Mouse (Mus musculus) liver, embryonic 14.5 days (tissue): ENCODE results near the gene Dph3. TPM values are rescaled to one million over a fixed set of nuclear protein-coding genes. Genes with fewer than 3 reads are reported as not detected.

Experiments used
- ATAC-seq: fragments of 200-750 bp; cut with Nextera tagmentation; 2 replicates; pipeline ENCODE4 v1.8.0; 2017; ENCODE audit warnings: moderate number of reproducible peaks, mild to moderate bottlenecking, moderate library complexity; ENCODE audit not compliant: insufficient read depth
- DNase-seq, 3 experiments: peaks; one replicate each; pipeline ENCODE4 v3.0.0-alpha.2; 2012 to 2013; ENCODE audit warnings: low read depth in 3 of 3, low spot score in 3 of 3
- H3K27ac ChIP-seq: fragments of 300-500 bp; sonication (generic); 2 replicates; pipeline ENCODE4 v1.5.1; 2014; ENCODE audit warnings: moderate library complexity, mild to moderate bottlenecking, control low read depth, inconsistent platforms
- H3K27me3 ChIP-seq: fragments of 300-500 bp; sonication (generic); 2 replicates; pipeline ENCODE4 v1.6.1; 2014; ENCODE audit warnings: mild to moderate bottlenecking, low read length, moderate library complexity; ENCODE audit not compliant: control insufficient read depth, insufficient read depth
- H3K36me3 ChIP-seq: fragments of 300-500 bp; sonication (generic); replicated peaks from 2 replicates; pipeline ENCODE4 v1.6.1; 2014; ENCODE audit warnings: low read depth; ENCODE audit not compliant: control insufficient read depth, insufficient read depth
- H3K4me1 ChIP-seq, 2 experiments: fragments of 200-500 bp in 1 of 2; fragments of 300-500 bp in 1 of 2; sonication (generic) in 1 of 2; replicated peaks; 2 replicates each; pipeline ENCODE4 v1.6.1; 2012 to 2014; ENCODE audit warnings: antibody characterized with exemption in 1 of 2, inconsistent platforms in 1 of 2, low read length in 1 of 2; ENCODE audit not compliant: control insufficient read depth in 2 of 2, insufficient read depth in 2 of 2
- H3K4me2 ChIP-seq: fragments of 300-500 bp; sonication (generic); 2 replicates; pipeline ENCODE4 v1.6.1; 2014; ENCODE audit warnings: low read depth, mild to moderate bottlenecking, control low read depth, moderate library complexity
- H3K4me3 ChIP-seq, 2 experiments: fragments of 200-500 bp in 1 of 2; fragments of 300-500 bp in 1 of 2; sonication (generic) in 1 of 2; 2 replicates each; pipeline ENCODE4 v1.5.1; 2012 to 2014; ENCODE audit warnings: low read depth in 2 of 2, low read length in 2 of 2, mild to moderate bottlenecking in 2 of 2, control low read depth in 1 of 2, inconsistent platforms in 1 of 2, moderate library complexity in 1 of 2; ENCODE audit not compliant: insufficient read depth in 1 of 2
- H3K9ac ChIP-seq: fragments of 300-500 bp; sonication (generic); replicated peaks from 2 replicates; pipeline ENCODE4 v1.6.1; 2014; ENCODE audit warnings: mild to moderate bottlenecking, control low read depth, moderate library complexity
- H3K9me3 ChIP-seq: fragments of 300-500 bp; sonication (generic); 2 replicates; pipeline ENCODE4 v1.6.1; 2016; ENCODE audit warnings: low read length, mixed read lengths; ENCODE audit not compliant: control insufficient read depth
- CTCF ChIP-seq: IDR thresholded peaks from 2 replicates; pipeline ENCODE4 v1.5.1; 2016; ENCODE audit warnings: antibody characterized with exemption, low read depth, control low read depth
- EP300 ChIP-seq: IDR thresholded peaks from 2 replicates; pipeline ENCODE4 v1.6.1; 2016; ENCODE audit warnings: antibody characterized with exemption, low read depth
- WGBS: fragments of 180-500 bp; shearing (Covaris S2); extraction: QIAGEN DNeasy Blood & Tissue Kit; methylation state at CpG from one replicate; pipeline ENCODE4 v1.1.7; 2014; ENCODE audit not compliant: insufficient replicate concordance; 5-methylcytosine and 5-hydroxymethylcytosine counted together
- polyA plus RNA-seq, 2 experiments: library from polyadenylated mRNA; depleted of rRNA in 1 of 2; stranded (reverse) in 1 of 2; unstranded in 1 of 2; fragments of >200 nt; fragmentation: Nextera tagmentation in 1 of 2; extraction: Ambion mirVana in 1 of 2; gene quantifications; 2 replicates each; pipeline versions ENCODE4 v1.2.1 to v1.2.3; 2012 to 2014

The Dph3 gene
- polyA plus RNA-seq, 2 experiments, result 29.5 to 87.1 TPM

DNA sequence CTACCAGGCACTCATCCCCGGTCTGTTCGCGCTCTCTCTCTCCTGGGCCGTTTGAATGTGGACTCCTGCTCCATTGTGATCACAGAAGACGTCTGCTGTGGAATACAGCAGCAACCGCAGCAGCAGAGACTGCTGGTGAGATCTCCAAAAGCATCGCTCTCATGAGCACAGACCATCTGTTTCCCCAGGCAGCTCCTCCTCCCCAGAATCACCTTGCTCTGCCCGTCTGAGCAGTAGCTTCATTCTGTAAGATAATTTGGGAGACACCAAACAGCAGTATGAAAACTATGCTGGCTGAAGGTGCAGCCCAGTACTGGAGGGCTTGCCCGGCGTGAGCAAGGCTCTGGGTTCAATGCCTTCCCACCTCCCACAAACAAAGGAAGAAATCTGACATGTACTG lies 4.5 kb downstream of the Dph3 start:
- peaks cover 12% of the 10 kb centered on the region for H3K36me3 ChIP-seq
- no peak overlapping the region for H3K9ac ChIP-seq
- ATAC-seq (no peak), DNase-seq (no peak)
- H3K4me1 ChIP-seq, result peaks cover 0 to 4% of the 10 kb centered on the region in 2 experiments; a peak in 2 of 4 replicates
- no peak for TF ChIP-seq EP300
- no peak for TF ChIP-seq CTCF
- H3K4me3 ChIP-seq, result no peak overlapping the region
- 83% methylated on average over 10 of the region's 10 CpGs for WGBS
- H3K27me3 ChIP-seq, result no peaks in the 10 kb centered on the region
- no peak overlapping the region for H3K27ac ChIP-seq
- no peak overlapping the region for H3K4me2 ChIP-seq
- H3K9me3 ChIP-seq, result no peaks in the 10 kb centered on the region

DNA sequence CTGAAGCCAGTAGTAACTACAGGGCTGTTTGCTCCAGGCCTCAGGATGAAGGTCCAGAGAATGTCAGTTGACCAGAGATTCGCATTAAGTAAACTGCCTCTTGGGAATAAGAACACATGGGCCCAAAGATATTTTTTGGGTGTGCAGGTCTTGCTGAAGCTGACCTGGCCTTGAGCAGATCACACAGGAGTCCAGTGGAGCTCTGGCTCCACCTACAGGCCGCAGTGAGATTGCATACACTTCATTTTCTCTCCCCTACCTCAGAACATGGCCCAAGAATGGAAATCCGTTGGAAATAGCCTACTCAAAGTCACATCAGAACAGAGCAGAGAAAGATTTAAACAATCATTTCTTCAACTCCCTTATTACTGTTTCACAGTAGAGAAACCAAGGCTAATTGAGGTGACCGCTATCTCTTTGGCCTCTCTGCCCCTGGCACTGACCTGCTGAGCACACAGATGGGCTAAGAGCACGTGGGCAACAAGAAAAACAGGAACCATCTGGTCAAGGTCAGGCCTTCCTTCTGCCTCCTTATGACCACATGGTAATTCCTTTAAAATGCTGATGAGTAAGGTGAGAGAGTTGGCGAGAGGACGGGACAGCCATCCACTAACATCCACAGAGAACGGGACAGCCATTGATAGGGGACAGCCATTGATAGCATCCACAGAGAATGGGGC lies 8.5 kb downstream of the Dph3 start:
- DNase-seq, result peak in 2 of 3 experiments; percentile 35 to 48
- Histone ChIP-seq H3K27me3 (no peaks in the 10 kb centered on the region), H3K27ac (no peak overlapping the region), H3K4me1 (no peaks in the 10 kb centered on the region; a peak in 1 of 4 replicates), H3K9me3 (no peaks in the 10 kb centered on the region), H3K4me3 (no peak overlapping the region), H3K36me3 (peaks cover 5% of the 10 kb centered on the region), H3K9ac (no peak overlapping the region), H3K4me2 (no peak overlapping the region)
- TF ChIP-seq EP300, result no peak
- TF ChIP-seq CTCF, result peak; percentile 97
- WGBS, result 40% methylated on average over 8 of the region's 8 CpGs
- ATAC-seq, result peak; percentile 63; the same call in 1 of the 2 replicates

DNA sequence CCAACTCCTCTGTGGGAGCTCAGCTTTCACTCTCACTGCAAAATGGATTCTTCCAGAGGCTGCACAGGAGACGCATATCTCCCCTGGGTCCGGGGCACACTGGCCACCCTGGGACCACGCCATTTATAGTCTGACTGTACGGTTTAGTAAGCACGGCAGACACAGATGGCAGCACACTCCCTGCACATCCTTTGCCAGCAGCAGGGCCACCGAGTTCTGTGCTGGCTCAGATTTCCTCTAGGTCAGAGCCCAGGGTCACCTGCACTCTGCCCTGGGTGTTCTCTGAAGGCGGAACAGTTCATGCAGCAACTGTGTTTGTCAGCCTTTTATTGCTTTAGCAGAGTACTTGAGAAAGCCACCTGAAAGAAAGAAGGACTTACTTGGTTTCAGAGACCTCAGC lies 11.6 kb downstream of the Dph3 start:
- no peak for ATAC-seq
- Histone ChIP-seq H3K27ac (no peak overlapping the region), H3K36me3 (no peaks in the 10 kb centered on the region), H3K9me3 (no peaks in the 10 kb centered on the region), H3K4me3 (no peak overlapping the region), H3K9ac (no peak overlapping the region), H3K4me1 (no peaks in the 10 kb centered on the region; a peak in 1 of 4 replicates), H3K27me3 (no peaks in the 10 kb centered on the region), H3K4me2 (no peak overlapping the region)
- 58% methylated on average over 7 of the region's 7 CpGs for WGBS
- no peak for TF ChIP-seq EP300
- DNase-seq, result no peak

DNA sequence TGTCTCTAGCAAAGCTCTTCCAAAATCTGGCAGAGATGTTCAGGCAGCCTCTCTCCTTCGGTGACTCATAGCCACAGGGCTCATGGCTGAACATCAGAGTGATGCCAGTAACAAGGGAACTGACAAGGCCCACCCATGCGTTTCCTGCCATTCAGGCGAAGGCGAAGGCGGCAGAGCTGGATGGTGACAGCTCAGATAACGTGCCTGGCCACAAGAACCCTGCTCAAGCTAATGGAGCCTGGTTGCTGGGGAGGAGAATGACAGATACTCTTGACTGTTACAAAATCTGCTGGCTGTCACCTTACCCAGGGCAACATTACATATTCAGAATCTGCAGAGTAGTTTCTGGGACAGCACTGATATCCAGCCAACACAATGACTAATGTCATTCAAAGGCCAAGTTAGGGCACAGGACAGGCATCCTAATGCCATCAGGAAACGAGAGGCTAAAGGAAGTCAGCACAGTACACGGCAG lies 12.3 kb downstream of the Dph3 start:
- ATAC-seq (no peak), DNase-seq (no peak)
- TF ChIP-seq CTCF (no peak), EP300 (no peak)
- no peaks in the 10 kb centered on the region for H3K9me3 ChIP-seq
- no peak overlapping the region for H3K27ac ChIP-seq
- H3K4me1 ChIP-seq, result no peaks in the 10 kb centered on the region; a peak in 1 of 4 replicates
- H3K4me3 ChIP-seq, result no peak overlapping the region
- no peak overlapping the region for H3K4me2 ChIP-seq
- no peak overlapping the region for H3K9ac ChIP-seq
- 16% methylated on average over 8 of the region's 8 CpGs for WGBS
- H3K36me3 ChIP-seq, result no peaks in the 10 kb centered on the region
- no peaks in the 10 kb centered on the region for H3K27me3 ChIP-seq

DNA sequence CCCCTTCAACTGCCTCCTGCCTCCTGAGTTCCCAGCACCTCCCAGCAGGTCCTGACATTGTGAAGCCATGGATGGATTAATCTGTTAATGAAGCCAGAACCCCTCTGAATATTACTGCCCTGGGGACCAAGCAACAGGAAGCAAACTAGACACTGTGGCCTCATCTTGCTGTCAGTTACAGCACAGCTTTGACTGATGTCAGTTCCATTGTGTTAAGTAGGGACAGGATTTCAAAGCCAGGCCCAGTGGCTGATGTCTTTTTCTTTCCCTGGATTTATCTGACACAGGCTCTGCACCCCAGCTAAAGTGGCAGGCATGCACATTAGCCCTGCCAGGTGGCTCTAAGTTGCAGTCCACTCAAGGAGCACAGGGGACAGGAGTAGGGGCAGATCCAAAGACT lies 12.7 kb downstream of the Dph3 start:
- H3K9me3 ChIP-seq, result no peaks in the 10 kb centered on the region
- no peaks in the 10 kb centered on the region for H3K36me3 ChIP-seq
- no peak overlapping the region for H3K9ac ChIP-seq
- H3K4me3 ChIP-seq, result no peak overlapping the region
- no peak for TF ChIP-seq CTCF
- no peak for TF ChIP-seq EP300
- no peaks in the 10 kb centered on the region for H3K27me3 ChIP-seq
- ATAC-seq (no peak), DNase-seq (no peak)
- H3K4me1 ChIP-seq, result no peaks in the 10 kb centered on the region; a peak in 1 of 4 replicates
- no peak overlapping the region for H3K4me2 ChIP-seq
- H3K27ac ChIP-seq, result no peak overlapping the region
